Mouse (Mus musculus) stomach, embryonic 15.5 days (tissue): ENCODE measurements at regions not wholly inside any gene's neighbourhood (a gene's known extent, or its start where the extent isn't known, plus 50 kb on each side); places are given as distances from the start of the nearest gene placed in this dataset.
A peak's percentile ranks its signal among the peaks of the same experiment; 100 is the strongest.

Source experiments
- ATAC-seq: fragments of 200-750 bp; cut with Nextera tagmentation; 2 replicates; pipeline ENCODE4 v1.8.0; 2017; ENCODE audit warnings: low read depth, moderate number of reproducible peaks, moderate TSS enrichment; ENCODE audit not compliant: insufficient read depth, low FRiP score
- H3K27ac ChIP-seq: fragments of 300-500 bp; sonication (generic); 2 replicates; pipeline ENCODE4 v1.5.1; 2015; ENCODE audit warnings: mild to moderate bottlenecking, inconsistent platforms
- H3K27me3 ChIP-seq: fragments of 300-500 bp; sonication (generic); replicated peaks from 2 replicates; pipeline ENCODE4 v1.6.1; 2015; ENCODE audit warnings: inconsistent platforms
- H3K36me3 ChIP-seq: fragments of 300-500 bp; sonication (generic); 2 replicates; pipeline ENCODE4 v1.6.1; 2015; ENCODE audit warnings: inconsistent platforms
- H3K4me1 ChIP-seq: fragments of 300-500 bp; sonication (generic); 2 replicates; pipeline ENCODE4 v1.6.1; 2015; ENCODE audit warnings: inconsistent platforms
- H3K4me2 ChIP-seq: fragments of 300-500 bp; sonication (generic); 2 replicates; pipeline ENCODE4 v1.6.1; 2015; ENCODE audit warnings: mild to moderate bottlenecking, inconsistent platforms
- H3K4me3 ChIP-seq: fragments of 300-500 bp; sonication (generic); replicated peaks from 2 replicates; pipeline ENCODE4 v1.5.1; 2015; ENCODE audit warnings: inconsistent platforms
- H3K9ac ChIP-seq: fragments of 300-500 bp; sonication (generic); 2 replicates; pipeline ENCODE4 v1.6.1; 2015; ENCODE audit warnings: inconsistent platforms
- H3K9me3 ChIP-seq: fragments of 300-500 bp; sonication (generic); 2 replicates; pipeline ENCODE4 v1.6.1; 2016; ENCODE audit warnings: inconsistent platforms
- WGBS: fragments of 180-500 bp; shearing (Covaris S2); methylation state at CpG from one replicate; pipeline ENCODE4 v1.1.7; 2015; 5-methylcytosine and 5-hydroxymethylcytosine counted together

DNA sequence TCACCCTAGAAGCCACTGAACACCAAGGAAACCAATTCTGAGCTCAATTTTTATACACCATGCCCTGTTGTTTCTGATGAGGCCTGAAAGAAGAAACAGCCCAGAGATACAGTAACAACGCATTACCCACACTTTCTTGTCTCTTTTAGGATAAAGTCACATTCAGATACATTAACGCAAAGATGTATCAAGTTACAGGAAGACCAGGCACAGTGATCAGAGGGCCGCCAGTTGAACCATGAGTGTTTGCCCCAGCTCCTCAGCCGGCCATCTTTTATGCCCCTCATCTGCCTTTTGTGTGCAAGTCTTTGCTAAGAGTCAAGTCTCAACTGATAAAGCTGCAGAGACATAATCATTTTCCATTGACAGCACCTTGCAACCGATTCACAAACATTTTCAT lies 204.9 kb upstream of the Irx5 start:
- ATAC-seq, result no peak
- H3K4me2 ChIP-seq, result no peak overlapping the region
- WGBS, result 67% methylated on average over 5 of the region's 5 CpGs
- H3K9ac ChIP-seq, result no peak overlapping the region
- no peaks in the 10 kb centered on the region for H3K27me3 ChIP-seq
- H3K4me1 ChIP-seq, result no peaks in the 10 kb centered on the region
- H3K36me3 ChIP-seq, result no peaks in the 10 kb centered on the region
- no peak overlapping the region for H3K27ac ChIP-seq
- no peaks in the 10 kb centered on the region for H3K9me3 ChIP-seq
- H3K4me3 ChIP-seq, result no peak overlapping the region

DNA sequence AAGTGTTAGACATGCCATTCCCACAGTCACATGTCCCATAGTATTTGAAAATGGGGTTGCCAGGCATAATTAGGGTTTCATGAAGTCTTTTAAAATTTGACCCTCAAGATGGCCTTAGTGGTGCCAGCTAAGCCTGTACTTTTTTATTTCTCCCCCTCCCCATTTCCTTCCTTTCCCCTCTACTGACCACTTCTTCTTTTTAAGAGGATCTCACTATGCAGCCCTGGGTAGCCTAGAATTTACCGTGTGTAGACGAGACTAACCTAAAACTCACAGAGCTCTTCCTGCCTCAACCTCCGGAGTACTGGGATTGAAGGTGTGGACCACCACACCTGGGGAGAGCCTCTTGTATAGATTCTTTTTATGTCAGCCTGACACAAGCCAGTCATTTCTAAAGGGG lies 209.8 kb upstream of the Irx5 start:
- no peaks in the 10 kb centered on the region for H3K27me3 ChIP-seq
- H3K9ac ChIP-seq, result no peak overlapping the region
- H3K4me2 ChIP-seq, result no peak overlapping the region
- H3K4me1 ChIP-seq, result no peaks in the 10 kb centered on the region
- no peak for ATAC-seq
- no peak overlapping the region for H3K4me3 ChIP-seq
- H3K27ac ChIP-seq, result no peak overlapping the region
- H3K9me3 ChIP-seq, result no peaks in the 10 kb centered on the region
- WGBS, result 84% methylated on average over 3 of the region's 3 CpGs
- no peaks in the 10 kb centered on the region for H3K36me3 ChIP-seq

DNA sequence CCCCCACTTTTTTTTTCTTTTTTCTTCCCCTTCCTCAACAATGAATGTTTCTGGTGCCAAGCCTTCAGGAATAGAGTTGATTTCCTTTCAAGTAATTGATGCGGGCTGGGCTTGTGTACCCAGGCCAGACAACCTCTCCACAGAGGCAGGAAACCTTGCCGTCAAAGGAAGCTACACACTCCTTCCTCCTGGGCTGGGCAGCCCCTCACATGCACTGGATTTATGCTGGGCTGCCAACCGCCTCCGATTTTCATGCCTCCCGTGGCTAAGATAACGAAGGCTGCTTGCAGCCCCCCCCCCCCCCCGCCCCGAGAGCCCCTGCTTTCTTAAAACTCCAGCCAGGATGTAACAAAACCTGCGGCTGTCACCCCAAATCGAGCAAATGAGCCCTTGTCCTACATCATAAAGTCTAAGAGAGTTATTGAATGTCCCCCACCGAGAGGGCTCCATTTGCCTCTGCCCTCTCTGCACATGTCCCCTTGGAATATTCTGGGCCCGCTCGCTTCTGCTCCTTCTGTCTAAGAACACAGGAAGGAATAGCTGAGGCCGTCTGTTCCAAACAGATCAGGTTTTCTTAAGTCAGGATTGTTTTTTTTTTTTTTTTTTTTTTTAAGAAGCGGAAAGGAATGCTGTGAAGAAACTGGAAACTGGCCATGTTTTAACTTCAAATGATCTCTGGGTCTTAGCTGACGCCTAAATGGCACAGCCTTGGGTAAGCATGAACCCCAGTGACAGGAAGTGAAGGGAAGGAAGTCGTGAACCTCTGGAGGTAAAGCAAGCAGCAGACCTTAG lies 220.1 kb upstream of the Irx5 start:
- Histone ChIP-seq H3K4me2 (0 out of 2 replicates have a peak overlapping the region, but pooled peaks have one; percentile 8), H3K27ac (no peak overlapping the region)

DNA sequence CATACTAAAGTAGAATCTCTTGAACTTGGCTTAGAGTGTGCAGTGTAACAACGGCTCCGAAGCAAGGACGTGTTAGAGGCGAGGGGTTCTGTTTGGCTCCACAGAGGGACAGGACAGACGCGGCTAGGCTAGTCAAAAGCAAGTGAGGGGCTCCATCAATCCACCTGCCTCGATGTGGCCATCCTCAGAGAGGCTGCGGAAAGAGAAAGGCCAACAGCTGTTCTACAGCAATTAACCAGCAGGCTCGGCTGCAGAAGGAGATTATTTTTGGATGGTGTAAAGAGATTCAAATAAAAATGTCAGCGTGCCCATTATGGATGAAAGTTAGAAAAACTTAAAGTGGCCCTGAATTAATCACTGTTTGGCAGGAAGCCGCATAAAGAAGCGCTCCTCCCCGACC lies 221.0 kb upstream of the Irx5 start:
- 15% methylated on average over 11 of the region's 13 CpGs for WGBS
- Histone ChIP-seq H3K9ac (no peak overlapping the region), H3K4me1 (0 out of 2 replicates have a peak, but pooled peaks cover 7% of the 10 kb centered on the region), H3K4me2 (no peak overlapping the region), H3K27me3 (peaks cover 31% of the 10 kb centered on the region), H3K36me3 (no peaks in the 10 kb centered on the region), H3K27ac (no peak overlapping the region), H3K4me3 (no peak overlapping the region), H3K9me3 (no peaks in the 10 kb centered on the region)
- ATAC-seq, result no peak

More for the DNA sequence above, 220.1 kb upstream of the Irx5 start:
- 16% methylated on average over 16 of the region's 17 CpGs for WGBS
- H3K4me3 ChIP-seq, result no peak overlapping the region
- ATAC-seq, result no peak
- peaks cover 28% of the 10 kb centered on the region for H3K27me3 ChIP-seq
- no peaks in the 10 kb centered on the region for H3K36me3 ChIP-seq
- 0 out of 2 replicates have a peak, but pooled peaks cover 7% of the 10 kb centered on the region for H3K4me1 ChIP-seq
- H3K9ac ChIP-seq, result no peak overlapping the region
- no peaks in the 10 kb centered on the region for H3K9me3 ChIP-seq

DNA sequence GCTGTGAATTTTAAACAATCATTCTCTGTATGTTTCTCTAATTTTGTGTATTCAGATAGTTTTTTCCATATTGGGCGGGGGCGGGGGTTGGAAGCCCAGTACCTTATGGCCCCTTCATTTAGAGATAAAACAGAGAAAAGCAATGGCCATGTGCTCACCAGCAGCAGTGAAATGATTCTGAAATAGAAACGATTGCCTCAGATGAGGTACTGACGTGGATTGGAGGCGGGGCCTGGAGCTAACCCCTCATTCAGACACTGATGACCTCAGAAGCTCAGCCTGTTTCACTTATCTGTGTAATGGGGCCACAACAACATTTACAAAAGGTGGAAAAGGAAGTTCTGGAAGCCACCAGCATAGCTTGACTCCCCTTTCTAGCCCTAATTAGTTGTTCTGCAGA lies 223.0 kb upstream of the Irx5 start:
- Histone ChIP-seq H3K27me3 (peaks cover 33% of the 10 kb centered on the region), H3K4me3 (no peak overlapping the region), H3K9ac (no peak overlapping the region), H3K36me3 (no peaks in the 10 kb centered on the region), H3K4me2 (no peak overlapping the region), H3K27ac (no peak overlapping the region), H3K4me1 (peaks cover 12% of the 10 kb centered on the region; the same call in 1 of the 2 replicates), H3K9me3 (no peaks in the 10 kb centered on the region)
- ATAC-seq, result no peak
- 43% methylated on average over 5 of the region's 5 CpGs for WGBS

DNA sequence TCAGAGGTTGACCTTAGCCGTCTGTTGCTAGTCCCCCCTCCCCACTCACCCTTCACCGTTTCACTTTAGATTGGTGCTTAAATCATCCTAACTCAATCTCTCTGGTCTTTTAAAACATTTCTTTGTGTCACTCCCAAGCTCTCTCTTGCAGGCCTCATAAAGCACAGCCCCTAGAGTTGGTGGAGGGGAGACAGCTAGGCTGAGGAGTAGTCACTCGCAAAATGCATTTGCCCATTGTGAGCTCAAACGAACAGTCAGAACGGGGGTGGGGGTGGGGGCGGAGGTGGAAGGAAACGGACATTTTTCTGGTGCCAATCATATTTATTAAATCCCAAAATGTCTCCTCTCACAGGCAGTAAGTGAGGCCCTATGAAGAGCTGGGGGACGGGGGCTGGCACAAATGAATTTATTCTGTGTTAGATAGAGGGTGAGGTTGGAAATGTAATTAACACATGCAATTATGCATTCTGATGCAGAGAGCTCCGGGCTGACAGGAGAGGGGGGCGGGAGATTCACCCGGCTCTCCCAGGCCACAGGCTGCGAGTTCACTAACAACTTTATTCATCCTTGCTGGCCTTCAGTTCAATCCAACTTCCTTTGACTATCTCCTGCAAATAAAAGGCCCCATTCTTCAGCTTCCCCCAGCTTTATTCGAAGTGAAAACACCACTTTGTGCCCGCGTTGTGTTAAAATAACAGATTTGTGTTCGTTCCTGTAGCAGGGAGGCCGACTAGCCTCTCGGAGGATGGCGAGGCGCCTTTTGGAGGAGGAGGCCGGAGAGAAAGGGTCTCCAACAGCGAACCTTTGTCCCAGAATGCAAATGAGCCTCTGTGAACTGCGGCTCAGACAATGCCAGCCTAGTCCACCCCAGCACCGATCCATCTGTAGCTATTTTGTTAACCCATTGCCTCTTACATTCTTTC lies 223.7 kb upstream of the Irx5 start:
- ATAC-seq, result no peak
- peaks cover 15% of the 10 kb centered on the region; the same call in 1 of the 2 replicates for H3K4me1 ChIP-seq
- no peak overlapping the region for H3K27ac ChIP-seq
- H3K9ac ChIP-seq, result no peak overlapping the region
- no peak overlapping the region for H3K4me2 ChIP-seq
- 38% methylated on average over 24 of the region's 24 CpGs for WGBS
- no peak overlapping the region for H3K4me3 ChIP-seq
- no peaks in the 10 kb centered on the region for H3K9me3 ChIP-seq
- peaks cover 33% of the 10 kb centered on the region for H3K27me3 ChIP-seq
- H3K36me3 ChIP-seq, result no peaks in the 10 kb centered on the region

DNA sequence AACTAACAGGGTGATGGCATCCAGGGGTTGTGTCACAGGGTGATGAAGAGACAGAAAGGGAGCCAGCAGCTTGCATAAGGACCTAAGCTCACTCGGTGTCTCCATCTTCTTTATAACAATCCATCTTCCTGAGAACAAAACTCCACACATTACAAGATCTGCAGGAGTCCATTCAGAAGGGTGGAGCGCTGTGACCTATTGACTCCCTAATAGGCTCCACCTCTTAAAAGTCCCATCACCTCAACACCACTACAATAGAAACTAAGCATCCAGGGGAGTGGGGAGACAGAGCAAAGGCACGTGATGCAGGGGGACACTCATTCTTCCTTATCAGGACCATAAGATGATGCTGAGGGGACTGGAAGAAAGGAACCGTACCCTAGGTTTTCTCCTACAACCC lies 224.5 kb upstream of the Irx5 start:
- Histone ChIP-seq H3K9ac (no peak overlapping the region), H3K27me3 (peaks cover 33% of the 10 kb centered on the region), H3K4me2 (no peak overlapping the region), H3K4me3 (no peak overlapping the region), H3K4me1 (peaks cover 15% of the 10 kb centered on the region; the same call in 1 of the 2 replicates), H3K36me3 (no peaks in the 10 kb centered on the region), H3K27ac (no peak overlapping the region), H3K9me3 (no peaks in the 10 kb centered on the region)
- ATAC-seq, result no peak
- 68% methylated on average over 4 of the region's 4 CpGs for WGBS

DNA sequence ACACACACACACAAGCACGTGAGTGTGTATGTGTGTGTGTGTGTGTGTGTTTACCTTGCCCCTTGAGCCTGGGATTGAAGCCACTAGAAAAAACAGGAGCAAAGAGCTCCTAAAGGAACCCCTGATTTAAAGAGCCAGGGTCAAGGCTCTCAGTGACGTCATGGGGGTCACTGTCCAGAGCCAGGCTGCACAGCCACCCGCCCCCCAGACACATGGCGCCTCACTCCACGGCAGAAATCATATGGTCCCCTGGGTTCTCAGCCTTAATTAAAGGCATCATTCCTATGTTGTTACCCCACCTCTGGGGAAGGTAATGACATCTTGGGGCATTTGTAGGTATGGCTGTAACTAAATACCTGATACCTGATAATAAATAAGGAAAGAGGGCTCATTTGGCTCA lies 224.9 kb upstream of the Irx5 start:
- peaks cover 15% of the 10 kb centered on the region; the same call in 1 of the 2 replicates for H3K4me1 ChIP-seq
- no peaks in the 10 kb centered on the region for H3K9me3 ChIP-seq
- no peak for ATAC-seq
- H3K4me3 ChIP-seq, result no peak overlapping the region
- no peak overlapping the region for H3K4me2 ChIP-seq
- no peak overlapping the region for H3K27ac ChIP-seq
- H3K9ac ChIP-seq, result no peak overlapping the region
- H3K36me3 ChIP-seq, result no peaks in the 10 kb centered on the region
- peaks cover 34% of the 10 kb centered on the region for H3K27me3 ChIP-seq
- 79% methylated on average over 5 of the region's 5 CpGs for WGBS

DNA sequence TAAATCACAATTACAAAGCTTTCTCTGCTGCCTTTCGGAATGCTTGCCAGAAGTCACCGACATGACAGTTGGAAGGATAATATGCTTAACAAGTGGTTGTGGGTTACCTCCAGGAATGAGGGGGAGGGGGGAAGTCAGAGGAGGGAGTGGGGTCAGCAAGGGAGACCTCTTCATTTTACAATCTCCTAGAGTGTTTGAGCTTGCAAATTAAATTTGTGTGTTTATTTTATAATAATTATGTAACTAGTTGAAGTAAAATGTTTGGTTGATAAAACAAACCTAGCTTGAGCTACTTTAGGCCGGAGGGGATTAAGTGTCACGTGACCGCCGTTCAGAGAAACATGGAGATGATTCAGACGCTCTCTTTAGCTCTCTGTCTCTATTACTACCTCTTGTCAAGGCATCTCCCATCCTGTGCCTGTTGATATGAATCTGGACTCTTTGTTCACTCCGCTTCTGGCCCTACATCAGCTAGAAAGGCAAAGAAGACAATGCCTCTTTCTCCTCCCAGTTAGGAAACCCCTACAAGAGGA lies 227.3 kb upstream of the Irx5 start:
- Histone ChIP-seq H3K9me3 (no peaks in the 10 kb centered on the region), H3K27ac (no peak overlapping the region), H3K4me2 (no peak overlapping the region), H3K9ac (no peak overlapping the region), H3K4me3 (no peak overlapping the region), H3K27me3 (peaks cover 41% of the 10 kb centered on the region), H3K4me1 (peaks cover 13% of the 10 kb centered on the region; the same call in 1 of the 2 replicates), H3K36me3 (no peaks in the 10 kb centered on the region)
- WGBS, result 32% methylated on average over 8 of the region's 8 CpGs
- ATAC-seq, result no peak

DNA sequence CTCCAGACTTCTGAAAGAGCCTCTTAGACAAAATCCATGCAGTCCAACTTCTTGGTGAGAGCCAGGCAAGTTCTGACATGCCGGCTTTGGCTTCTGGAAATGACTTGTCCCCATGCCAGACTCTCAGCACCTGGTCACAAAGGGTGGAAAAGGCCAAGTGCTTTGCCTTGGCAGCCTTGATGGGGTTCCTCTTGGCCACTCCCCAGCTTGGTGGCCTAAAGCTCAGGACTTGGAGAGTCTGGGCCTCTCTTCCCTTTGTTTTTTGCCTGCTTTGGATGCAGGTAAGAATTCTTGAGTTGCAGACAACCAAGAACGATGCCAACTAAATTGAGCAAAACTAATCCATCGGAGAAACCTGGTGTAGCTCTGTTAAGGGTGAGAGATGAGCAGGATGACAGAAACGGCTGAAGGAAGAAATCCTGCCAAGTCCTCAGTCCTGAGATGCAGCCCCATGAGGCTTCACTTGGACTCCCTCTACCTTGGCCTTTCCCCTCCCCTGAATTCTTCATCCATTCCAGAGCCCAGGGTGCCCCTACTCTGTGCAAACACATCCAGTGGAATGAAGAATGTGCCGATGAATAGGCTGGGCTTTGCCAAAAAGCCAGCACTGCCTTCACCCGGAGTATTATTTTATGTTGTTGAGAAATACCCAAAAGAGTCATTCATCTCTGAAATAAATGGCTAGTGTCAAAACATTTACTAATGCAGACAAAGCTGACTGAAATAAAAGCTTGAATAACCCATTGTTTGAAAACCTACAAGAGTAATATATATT lies 228.0 kb upstream of the Irx5 start:
- Histone ChIP-seq H3K4me1 (peaks cover 13% of the 10 kb centered on the region; the same call in 1 of the 2 replicates), H3K27me3 (peaks cover 38% of the 10 kb centered on the region), H3K4me3 (no peak overlapping the region), H3K36me3 (no peaks in the 10 kb centered on the region), H3K9ac (no peak overlapping the region), H3K4me2 (no peak overlapping the region), H3K27ac (no peak overlapping the region), H3K9me3 (no peaks in the 10 kb centered on the region)
- ATAC-seq, result peak; percentile 65
- 24% methylated on average over 6 of the region's 6 CpGs for WGBS

DNA sequence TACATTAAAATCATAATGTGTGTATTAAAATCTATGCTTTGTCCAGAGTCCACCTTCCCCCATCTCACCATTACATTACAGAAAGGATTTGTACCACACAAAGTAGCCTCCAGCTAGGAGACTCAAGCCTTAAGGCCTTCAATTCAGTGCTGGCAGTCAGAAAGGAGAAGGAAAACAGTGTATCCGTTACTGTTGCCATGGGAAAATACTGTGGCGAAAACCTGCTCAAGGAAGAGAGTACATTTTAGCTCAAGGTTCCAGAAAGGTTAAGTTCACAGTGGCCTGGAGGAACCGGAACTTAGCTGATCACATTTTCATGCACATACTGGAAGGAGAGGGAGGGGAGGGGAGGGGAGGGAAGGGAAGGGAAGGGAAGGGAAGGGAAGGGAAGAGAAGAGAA lies 231.8 kb upstream of the Irx5 start:
- H3K4me2 ChIP-seq, result no peak overlapping the region
- H3K4me1 ChIP-seq, result peaks cover 8% of the 10 kb centered on the region; the same call in 1 of the 2 replicates
- 53% methylated on average over 3 of the region's 3 CpGs for WGBS
- no peak overlapping the region for H3K4me3 ChIP-seq
- no peak overlapping the region for H3K9ac ChIP-seq
- peaks cover 28% of the 10 kb centered on the region for H3K27me3 ChIP-seq
- H3K27ac ChIP-seq, result no peak overlapping the region
- H3K9me3 ChIP-seq, result no peaks in the 10 kb centered on the region
- H3K36me3 ChIP-seq, result no peaks in the 10 kb centered on the region
- ATAC-seq, result no peak
